Mouse (Mus musculus) liver, adult 2 months (tissue): ENCODE results near the gene Bdkrb1.

Experiments used
- CTCF ChIP-seq: fragments of 200-500 bp; IDR thresholded peaks from 2 replicates; pipeline ENCODE4 v1.5.1; 2011; ENCODE audit warnings: low read depth, low read length, control low read depth
- POLR2A ChIP-seq: fragments of 200-500 bp; IDR thresholded peaks from 2 replicates; pipeline ENCODE4 v1.6.1; 2011; ENCODE audit warnings: low read length, control low read depth; ENCODE audit not compliant: insufficient read depth; ENCODE audit errors: extremely low read depth

DNA sequence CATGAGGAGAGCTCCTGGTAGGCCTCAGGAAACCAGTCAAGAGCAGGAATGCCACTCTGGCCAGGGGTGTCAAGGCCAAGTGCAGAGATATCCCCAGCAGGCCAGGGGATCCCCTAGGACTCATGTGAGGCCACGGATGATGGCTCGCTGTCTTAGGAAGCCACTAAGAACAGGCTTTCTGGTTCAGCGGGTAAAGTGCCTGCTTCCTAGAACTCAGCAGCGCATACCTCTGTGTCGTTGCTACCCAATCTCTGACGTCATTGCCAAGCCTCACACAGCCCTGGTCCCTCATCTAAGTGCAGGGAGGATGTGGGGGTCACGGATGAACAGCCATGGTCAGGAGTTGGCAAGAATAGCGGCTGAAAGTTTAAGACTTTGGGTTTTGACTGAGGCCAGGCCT, 5.8 kb upstream of the Bdkrb1 start:
- TF ChIP-seq POLR2A (no peak), CTCF (no peak)
